Mouse (Mus musculus) CH12.LX (cell line): ENCODE measurements around the gene Grm8. TPM values are rescaled to one million over a fixed set of nuclear protein-coding genes. Genes with fewer than 3 reads are reported as not detected.

ENCODE experiments used
- DNase-seq: peaks from one replicate; pipeline ENCODE4 v3.0.0-alpha.2; 2013; ENCODE audit errors: extremely low read depth
- H3K27ac ChIP-seq: 2 replicates; pipeline ENCODE4 v1.5.1; 2012; ENCODE audit warnings: low read depth, mild to moderate bottlenecking, control low read depth, moderate library complexity; ENCODE audit not compliant: insufficient read depth
- H3K27me3 ChIP-seq: replicated peaks from 2 replicates; pipeline ENCODE3; 2012; ENCODE audit warnings: inconsistent platforms
- H3K36me3 ChIP-seq, 2 experiments: replicated peaks in 1 of 2; 2 replicates each; pipeline versions ENCODE3 to v1.6.1; 2012; ENCODE audit warnings: inconsistent platforms in 1 of 2, low read length in 1 of 2, mild to moderate bottlenecking in 1 of 2, mixed read lengths in 1 of 2, moderate library complexity in 1 of 2; ENCODE audit not compliant: control insufficient read depth in 1 of 2, insufficient read depth in 1 of 2
- H3K4me1 ChIP-seq, 2 experiments: 2 replicates each; pipeline ENCODE4 v1.6.1; 2012; ENCODE audit warnings: inconsistent platforms in 1 of 2, moderate library complexity in 1 of 2; ENCODE audit not compliant: insufficient read depth in 2 of 2, control insufficient read depth in 1 of 2
- H3K4me2 ChIP-seq: 2 replicates; pipeline ENCODE4 v1.6.1; 2012; ENCODE audit warnings: low read depth, mild to moderate bottlenecking, control low read depth; ENCODE audit not compliant: poor library complexity, insufficient read depth, severe bottlenecking
- H3K4me3 ChIP-seq, 3 experiments: fragments of 150-350 bp in 1 of 3; sonication (generic) in 1 of 3; replicated peaks in 1 of 3; 2 replicates each; pipeline versions ENCODE3 to v1.5.1; 2011 to 2012; ENCODE audit warnings: low read depth in 2 of 3, low read length in 2 of 3, mild to moderate bottlenecking in 2 of 3, moderate library complexity in 2 of 3, control low read depth in 1 of 3, improper control_type of control experiment in 1 of 3, inconsistent platforms in 1 of 3, mixed read lengths in 1 of 3; ENCODE audit not compliant: poor library complexity in 1 of 3
- H3K79me2 ChIP-seq: replicated peaks from 2 replicates; pipeline ENCODE4 v1.6.1; 2012; ENCODE audit warnings: mild to moderate bottlenecking, moderate library complexity; ENCODE audit not compliant: control insufficient read depth, poor library complexity, insufficient read depth, severe bottlenecking; ENCODE audit errors: extremely low read depth
- H3K9ac ChIP-seq: 2 replicates; pipeline ENCODE4 v1.6.1; 2012; ENCODE audit warnings: low read depth, mild to moderate bottlenecking, control low read depth, moderate library complexity; ENCODE audit not compliant: insufficient read depth
- H3K9me3 ChIP-seq: replicated peaks from 2 replicates; pipeline ENCODE3; 2012; ENCODE audit warnings: low read length, inconsistent platforms, mixed read lengths
- BHLHE40 ChIP-seq: IDR thresholded peaks from 2 replicates; pipeline ENCODE4 v1.6.1; 2011; ENCODE audit warnings: mild to moderate bottlenecking, low read depth, low read length, improper control_type of control experiment
- CHD2 ChIP-seq: IDR thresholded peaks from 2 replicates; pipeline ENCODE4 v1.6.1; 2011; ENCODE audit warnings: low read length, improper control_type of control experiment
- CTCF ChIP-seq, 2 experiments: IDR thresholded peaks in 1 of 2; conservative IDR thresholded peaks in 1 of 2; 2 replicates each; pipeline ENCODE4 v1.5.1; 2011 to 2012; ENCODE audit warnings: low read depth in 2 of 2, low read length in 2 of 2, improper control_type of control experiment in 1 of 2, inconsistent platforms in 1 of 2, mild to moderate bottlenecking in 1 of 2, moderate library complexity in 1 of 2
- ELF1 ChIP-seq: IDR thresholded peaks from 2 replicates; pipeline ENCODE4 v1.6.1; 2014; ENCODE audit warnings: low read depth, mild to moderate bottlenecking, inconsistent platforms, low read length, improper control_type of control experiment
- EP300 ChIP-seq: IDR thresholded peaks from 2 replicates; pipeline ENCODE4 v1.6.1; 2011; ENCODE audit warnings: low read length, improper control_type of control experiment
- ETS1 ChIP-seq: conservative IDR thresholded peaks from 2 replicates; pipeline ENCODE4 v1.6.1; 2012; ENCODE audit warnings: low read depth, mild to moderate bottlenecking, inconsistent platforms, low read length, improper control_type of control experiment, moderate library complexity
- GABPA ChIP-seq: IDR thresholded peaks from 2 replicates; pipeline ENCODE4 v1.6.1; 2012; ENCODE audit warnings: low read depth, low read length, improper control_type of control experiment, inconsistent platforms; ENCODE audit not compliant: insufficient replicate concordance
- HCFC1 ChIP-seq: IDR thresholded peaks from 2 replicates; pipeline ENCODE4 v1.6.1; 2012; ENCODE audit warnings: low read depth, mild to moderate bottlenecking, inconsistent platforms, low read length, improper control_type of control experiment
- JUN ChIP-seq: IDR thresholded peaks from 2 replicates; pipeline ENCODE4 v1.6.1; 2011; ENCODE audit warnings: low read depth, mild to moderate bottlenecking, low read length, improper control_type of control experiment, moderate library complexity; ENCODE audit not compliant: insufficient read depth
- JUND ChIP-seq: conservative IDR thresholded peaks from 2 replicates; pipeline ENCODE4 v1.6.1; 2011; ENCODE audit warnings: low read depth, low read length, improper control_type of control experiment
- MAFK ChIP-seq: IDR thresholded peaks from 2 replicates; pipeline ENCODE4 v1.6.1; 2011; ENCODE audit warnings: low read length, improper control_type of control experiment; ENCODE audit not compliant: insufficient replicate concordance
- MAX ChIP-seq: IDR thresholded peaks from 2 replicates; pipeline ENCODE4 v1.6.1; 2011; ENCODE audit warnings: low read length, improper control_type of control experiment
- NELFE ChIP-seq: IDR thresholded peaks from 2 replicates; pipeline ENCODE4 v1.6.1; 2011; ENCODE audit warnings: low read depth, low read length, improper control_type of control experiment
- PAX5 ChIP-seq: IDR thresholded peaks from 2 replicates; pipeline ENCODE4 v1.6.1; 2012; ENCODE audit warnings: low read length, inconsistent platforms, mixed read lengths
- POLR2A ChIP-seq: IDR thresholded peaks from 2 replicates; pipeline ENCODE4 v1.6.1; 2011; ENCODE audit warnings: low read depth, mild to moderate bottlenecking, improper control_type of control experiment, low read length
- POLR2AphosphoS2 ChIP-seq: IDR thresholded peaks from 2 replicates; pipeline ENCODE4 v1.6.1; 2011; ENCODE audit warnings: low read depth, low read length, improper control_type of control experiment
- RAD21 ChIP-seq: IDR thresholded peaks from 2 replicates; pipeline ENCODE4 v1.6.1; 2011; ENCODE audit warnings: low read depth, mild to moderate bottlenecking, low read length, improper control_type of control experiment, moderate library complexity
- RCOR1 ChIP-seq: conservative IDR thresholded peaks from 2 replicates; pipeline ENCODE4 v1.6.1; 2012; ENCODE audit warnings: low read depth, mild to moderate bottlenecking, inconsistent platforms, low read length, improper control_type of control experiment
- SIN3A ChIP-seq: IDR thresholded peaks from 2 replicates; pipeline ENCODE4 v1.6.1; 2012; ENCODE audit warnings: low read length, improper control_type of control experiment, inconsistent platforms
- SMC3 ChIP-seq: IDR thresholded peaks from 2 replicates; pipeline ENCODE4 v1.6.1; 2011; ENCODE audit warnings: low read depth, low read length, improper control_type of control experiment
- TBP ChIP-seq: conservative IDR thresholded peaks from 2 replicates; pipeline ENCODE4 v1.6.1; 2011; ENCODE audit warnings: low read depth, low read length, improper control_type of control experiment
- UBTF ChIP-seq: IDR thresholded peaks from 2 replicates; pipeline ENCODE4 v1.6.1; 2012; ENCODE audit warnings: low read depth, mild to moderate bottlenecking, inconsistent platforms, low read length, improper control_type of control experiment, moderate library complexity
- ZC3H11A ChIP-seq: IDR thresholded peaks from 2 replicates; pipeline ENCODE4 v1.6.1; 2012; ENCODE audit warnings: low read depth, mild to moderate bottlenecking, inconsistent platforms, low read length, improper control_type of control experiment
- ZKSCAN1 ChIP-seq: IDR thresholded peaks from 2 replicates; pipeline ENCODE4 v1.6.1; 2012; ENCODE audit warnings: low read depth, inconsistent platforms, low read length, improper control_type of control experiment, borderline replicate concordance
- ZMIZ1 ChIP-seq: IDR thresholded peaks from 2 replicates; pipeline ENCODE4 v1.6.1; 2012; ENCODE audit warnings: low read depth, mild to moderate bottlenecking, inconsistent platforms, low read length, improper control_type of control experiment
- dilution Hi-C: fragments of 300-500 bp; cut with MboI; formaldehyde crosslinking; loops from 2 replicates; pipeline ENCODE4 v1.14.3; 2020; ENCODE audit warnings: low sequenced_read_pairs; ENCODE audit not compliant: extremely low pct_unique_long_range_greater_than_20kb, extremely low pct_ligation_motif_present
- in situ Hi-C: fragments of 300-500 bp; cut with MboI; formaldehyde crosslinking; loops from 3 replicates; pipeline ENCODE4 v1.14.3; 2019; ENCODE audit warnings: low sequenced_read_pairs, low pct_ligation_motif_present, low pct_unique_long_range_greater_than_20kb, mixed read lengths
- polyA plus RNA-seq: library from polyadenylated mRNA; unstranded; fragments of >175 nt; gene quantifications from 2 replicates; pipeline ENCODE4 v1.2.1, GENCODE M21; 2012; ENCODE audit warnings: low read depth; ENCODE audit not compliant: insufficient read length
- total RNA-seq, 2 experiments: library from RNA; depleted of rRNA; stranded (reverse); fragments of 300-350 nt in 1 of 2; fragments of >200 nt in 1 of 2; gene quantifications; 2 replicates each; pipeline ENCODE4 v1.2.3; 2012 to 2014

Grm8 gene
- total and polyA plus RNA-seq, 3 experiments = 0.08 to 0.72 (median 0.21) TPM

- no peaks in the 10 kb centered on the region for H3K27me3 ChIP-seq
- H3K4me1 ChIP-seq = no peaks in the 10 kb centered on the region
- H3K9me3 ChIP-seq = peaks cover 2% of the 10 kb centered on the region
- no peaks in the 10 kb centered on the region for H3K79me2 ChIP-seq
- H3K27ac ChIP-seq = no peak overlapping the region
- DNase-seq = no peak
- H3K36me3 ChIP-seq = no peaks in the 10 kb centered on the region
- no peak overlapping the region for H3K4me3 ChIP-seq
- dilution Hi-C loops = no loop called here
- in situ Hi-C loops = no loop called here
- no peak overlapping the region for H3K9ac ChIP-seq
- no peak overlapping the region for H3K4me2 ChIP-seq
- TF ChIP-seq BHLHE40 (no peak), GABPA (no peak), POLR2AphosphoS2 (no peak), JUND (no peak), ETS1 (no peak), CHD2 (no peak), PAX5 (no peak), UBTF (no peak)
- TF ChIP-seq, all 38 proteins: peak for 0
Measured at GRCm38 (mm10) chr6:28102608-28103316, 32.2 kb downstream of the Grm8 start.

GRCm38 (mm10) chr6:28100001-28100400 is 35.0 kb downstream of the Grm8 start:
- H3K4me2 ChIP-seq = no peak overlapping the region
- no peak for TF ChIP-seq SMC3
- no peak for TF ChIP-seq JUN
- no peak for TF ChIP-seq EP300
- TF ChIP-seq MAFK = no peak
- no peak for TF ChIP-seq CHD2
- no peak for TF ChIP-seq RCOR1
- TF ChIP-seq ZC3H11A = no peak
- TF ChIP-seq CTCF (conservative IDR thresholded peaks at IDR 0.05 in 1 of 2, IDR thresholded peaks at IDR 0.05 in 1 of 2; ENCODE audit: low read depth in 2 of 2, low read length in 2 of 2) = no peak
- no peak for TF ChIP-seq ZKSCAN1
- TF ChIP-seq ZMIZ1 = no peak
- TF ChIP-seq ETS1 = no peak
- TF ChIP-seq HCFC1 = no peak
- TF ChIP-seq MAX = no peak
- TF ChIP-seq NELFE = no peak
- TF ChIP-seq BHLHE40 = no peak
- no peak for TF ChIP-seq ELF1
- TF ChIP-seq SIN3A = no peak
- no peak for TF ChIP-seq POLR2A
- no peak for TF ChIP-seq TBP
- TF ChIP-seq RAD21 = no peak
- no peak overlapping the region for H3K9ac ChIP-seq
- dilution Hi-C loops (no loop called here), in situ Hi-C loops (no loop called here)
- no peaks in the 10 kb centered on the region for H3K36me3 ChIP-seq
- H3K9me3 ChIP-seq = peaks cover 2% of the 10 kb centered on the region
- no peaks in the 10 kb centered on the region for H3K79me2 ChIP-seq
- no peaks in the 10 kb centered on the region for H3K4me1 ChIP-seq
- no peak overlapping the region for H3K4me3 ChIP-seq
- no peaks in the 10 kb centered on the region for H3K27me3 ChIP-seq
- DNase-seq = no peak
- no peak overlapping the region for H3K27ac ChIP-seq
